In genomic region chr4:152120311-152121182, GRCm38 (mm10) we compare ENCODE assay signal across 8 mouse cellular contexts. TPM values are rescaled to one million over a fixed set of nuclear protein-coding genes. Genes with fewer than 3 reads are reported as not detected.
DNase-seq lines count a peak whose midpoint lies in the region; ATAC-seq lines count a peak whose summit lies in the region.

No protein-coding gene starts in this region.

- peaks cover 98% of the 10 kb centered on the region for H3K27me3 ChIP-seq in forebrain, embryonic 15.5 days
- peaks cover 100% of the 10 kb centered on the region for H3K27me3 ChIP-seq in liver, embryonic 15.5 days

- peak; percentile 17; the same call in 1 of the 2 replicates for ATAC-seq in frontal cortex, adult (ENCODE audit: low TSS enrichment)
- no peak for ATAC-seq in forebrain, embryonic 15.5 days (replicated peaks)
- ATAC-seq in liver, embryonic 15.5 days (ENCODE audit: insufficient read depth), result no peak

- DNase-seq in frontal cortex, postnatal 25 days (ENCODE audit: low spot score in 2 of 2), result no peak
- DNase-seq in A20 (ENCODE audit: low read depth, low spot score), result peak; percentile 80
- peak; percentile 58 for DNase-seq in thymus, postnatal 25 days
- no peak for DNase-seq in left cerebral cortex, adult 11 months (ENCODE audit: low spot score)
- no peak for DNase-seq in kidney, postnatal 14 days

- no peaks in the 10 kb centered on the region for H3K36me3 ChIP-seq in forebrain, embryonic 15.5 days
- no peaks in the 10 kb centered on the region for H3K36me3 ChIP-seq in liver, embryonic 15.5 days (replicated peaks)

- no peak overlapping the region for H3K27ac ChIP-seq in forebrain, embryonic 15.5 days (replicated peaks)
- no peak overlapping the region for H3K27ac ChIP-seq in liver, embryonic 15.5 days (replicated peaks)

- H3K9ac ChIP-seq in forebrain, embryonic 15.5 days (replicated peaks), result no peak overlapping the region
- H3K9ac ChIP-seq in liver, embryonic 15.5 days, result no peak overlapping the region

- 1% methylated on average over 30 of the region's 31 CpGs for WGBS in forebrain, embryonic 15.5 days
- WGBS in liver, embryonic 15.5 days (ENCODE audit: insufficient replicate concordance), result 4% methylated on average over 31 of the region's 31 CpGs

- peak overlapping the region; percentile 20 for H3K4me2 ChIP-seq in forebrain, embryonic 15.5 days (replicated peaks)
- peak overlapping the region; percentile 14; the same call in 1 of the 2 replicates for H3K4me2 ChIP-seq in liver, embryonic 15.5 days

- no peaks in the 10 kb centered on the region for H3K9me3 ChIP-seq in forebrain, embryonic 15.5 days
- H3K9me3 ChIP-seq in liver, embryonic 15.5 days (replicated peaks), result no peaks in the 10 kb centered on the region

- peaks cover 30% of the 10 kb centered on the region for H3K4me1 ChIP-seq in forebrain, embryonic 15.5 days
- peaks cover 29% of the 10 kb centered on the region for H3K4me1 ChIP-seq in liver, embryonic 15.5 days (replicated peaks)

- no peak overlapping the region for H3K4me3 ChIP-seq in forebrain, embryonic 15.5 days
- H3K4me3 ChIP-seq in liver, embryonic 15.5 days (replicated peaks), result 0 out of 2 replicates have a peak overlapping the region, but pooled peaks have one; percentile 5

RNA-seq across cellular contexts. Expression of gene Tnfrsf25, which starts 4.8 kb away (rescaled TPM):
- 0.53 and 1.0 TPM in 2 replicates for polyA plus RNA-seq in forebrain, embryonic 15.5 days (2015; fragmentation: Nextera tagmentation; extraction: Ambion mirVana)
- polyA plus RNA-seq in liver, embryonic 15.5 days (2015; fragmentation: Nextera tagmentation; extraction: Ambion mirVana), result 0.37 and 0.50 TPM in 2 replicates

RNA-seq across cellular contexts. Expression of gene Espn, which starts 31.6 kb away (rescaled TPM):
- polyA plus RNA-seq in forebrain, embryonic 15.5 days (2015; fragmentation: Nextera tagmentation; extraction: Ambion mirVana), result 0.09 and 0.10 TPM in 2 replicates
- polyA plus RNA-seq in liver, embryonic 15.5 days (2015; fragmentation: Nextera tagmentation; extraction: Ambion mirVana), result 1.5 and 2.0 TPM in 2 replicates

RNA-seq across cellular contexts. Expression of gene Hes2, which starts 38.1 kb away (rescaled TPM):
- not detected in 2 replicates for polyA plus RNA-seq in forebrain, embryonic 15.5 days (2015; fragmentation: Nextera tagmentation; extraction: Ambion mirVana)
- 0.14 TPM in 1 of 2 replicates, not detected in the other for polyA plus RNA-seq in liver, embryonic 15.5 days (2015; fragmentation: Nextera tagmentation; extraction: Ambion mirVana)

RNA-seq across cellular contexts. Expression of gene Plekhg5, which starts 48.2 kb away (rescaled TPM):
- polyA plus RNA-seq in forebrain, embryonic 15.5 days (2015; fragmentation: Nextera tagmentation; extraction: Ambion mirVana), result 9.3 and 10.9 TPM in 2 replicates
- 5.1 and 5.9 TPM in 2 replicates for polyA plus RNA-seq in liver, embryonic 15.5 days (2015; fragmentation: Nextera tagmentation; extraction: Ambion mirVana)

RNA-seq across cellular contexts. Expression of gene Acot7, which starts 57.4 kb away (rescaled TPM):
- polyA plus RNA-seq in forebrain, embryonic 15.5 days (2015; fragmentation: Nextera tagmentation; extraction: Ambion mirVana), result 210 and 219 TPM in 2 replicates
- polyA plus RNA-seq in liver, embryonic 15.5 days (2015; fragmentation: Nextera tagmentation; extraction: Ambion mirVana), result 14.0 and 14.2 TPM in 2 replicates

Comparison
In these comparisons a context has a peak if more than half of its experiments do, and no peak if none do; other contexts are left out.
1. DNase-seq: peak in A20 (single experiment) and thymus, postnatal 25 days (single experiment); none in frontal cortex, postnatal 25 days (0 of 2), left cerebral cortex, adult 11 months (single experiment) and kidney, postnatal 14 days (single experiment).